Mouse (Mus musculus) midbrain, embryonic 11.5 days (tissue): Measurements from ENCODE around the gene Lmcd1. TPM values are rescaled to one million over a fixed set of nuclear protein-coding genes. Genes with fewer than 3 reads are reported as not detected.

Experiments
- polyA plus RNA-seq: library from polyadenylated mRNA; unstranded; fragments of >200 nt; fragmentation: Nextera tagmentation; extraction: Ambion mirVana; gene quantifications from 2 replicates; pipeline ENCODE4 v1.2.1, GENCODE M21; 2014

The Lmcd1 gene
- polyA plus RNA-seq, 1 experiment from 2014 or later: 3.0 TPM

Other genes with a start within 250 kb of the Lmcd1 start
- gene Ssu2, start 114.3 kb downstream of the Lmcd1 start, polyA plus RNA-seq: 0.16 and 0.52 TPM in 2 replicates
- gene Cav3, start 185.7 kb downstream of the Lmcd1 start, polyA plus RNA-seq: 0.11 TPM in 1 of 2 replicates, not detected in the other
- gene Oxtr, start 216.2 kb downstream of the Lmcd1 start, polyA plus RNA-seq: 0.11 and 0.26 TPM in 2 replicates